Mouse (Mus musculus) central nervous system, embryonic 14 days (tissue): Measurements from ENCODE around the gene Gm17332. TPM values are rescaled to one million over a fixed set of nuclear protein-coding genes. Genes with fewer than 3 reads are reported as not detected.

ENCODE experiments used
- polyA plus RNA-seq: library from polyadenylated mRNA; depleted of rRNA; stranded (reverse); fragments of >200 nt; gene quantifications from 2 replicates; pipeline ENCODE4 v1.2.3, GENCODE M21; 2012; rRNA removed

The Gm17332 gene
- not detected in 2 replicates for polyA plus RNA-seq

GRCm38 (mm10) chr11:31182362-31182761, at the start of gene Gm17332:
Gm17332 (minus strand) TSS chr11:31182462.

Other genes starting within 250 kb of the Gm17332 start
- gene Erlec1, start 228.1 kb downstream of the Gm17332 start, polyA plus RNA-seq, result 30.6 and 30.9 TPM in 2 replicates
- gene Chac2, start 196.1 kb downstream of the Gm17332 start, polyA plus RNA-seq, result 9.2 and 9.4 TPM in 2 replicates
- gene Stc2, start 187.6 kb upstream of the Gm17332 start, polyA plus RNA-seq, result 1.7 and 1.9 TPM in 2 replicates